Mouse (Mus musculus) macrophage (primary cell): ENCODE measurements around the gene Lrrtm3. TPM values are rescaled to one million over a fixed set of nuclear protein-coding genes. Genes with fewer than 3 reads are reported as not detected.

Experiments
- H3K27ac ChIP-seq: fragments of 350-480 bp; formaldehyde crosslinking; 2 replicates; pipeline ENCODE4 v1.9.0; 2021
- H3K36me3 ChIP-seq: fragments of 350-480 bp; formaldehyde crosslinking; 2 replicates; pipeline ENCODE4 v1.9.0; 2021; ENCODE audit errors: inconsistent target
- H3K4me3 ChIP-seq: fragments of 350-480 bp; formaldehyde crosslinking; 2 replicates; pipeline ENCODE4 v1.9.0; 2021; ENCODE audit errors: inconsistent target
- H3K79me2 ChIP-seq: fragments of 350-480 bp; formaldehyde crosslinking; 2 replicates; pipeline ENCODE4 v1.9.0; 2021; ENCODE audit errors: inconsistent target
- WGBS: methylation state at CpG from one replicate; pipeline ENCODE4 v1.1.7; 2026; ENCODE audit warnings: inconsistent platforms; ENCODE audit not compliant: missing documents; 5-methylcytosine and 5-hydroxymethylcytosine counted together
- polyA plus RNA-seq: library from polyadenylated mRNA; stranded (reverse); fragments of 250-400 nt; gene quantifications from 3 replicates; pipeline ENCODE4 v1.2.4, GENCODE M21; 2018; ENCODE audit warnings: inconsistent platforms

Gene Lrrtm3
- polyA plus RNA-seq, 1 experiment from 2014 or later, result not detected

DNA sequence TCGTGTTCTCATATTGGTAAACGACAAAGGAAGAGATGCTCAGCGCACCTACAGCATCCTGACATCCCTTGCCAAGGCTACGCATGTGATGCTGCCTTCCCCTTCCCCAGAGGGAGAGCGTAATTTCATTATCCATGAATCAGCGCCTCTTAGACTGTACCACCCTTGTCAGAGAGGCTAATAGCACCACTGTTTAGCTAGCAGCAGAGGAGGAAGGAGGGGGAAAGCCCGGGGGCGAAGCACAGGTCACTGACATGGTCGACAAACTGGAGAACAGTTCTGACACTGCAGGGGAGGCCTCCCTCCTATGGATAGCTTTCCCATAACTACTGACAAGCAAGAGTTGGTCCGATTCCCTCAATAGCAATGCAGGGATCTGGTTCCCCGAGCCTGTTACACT, 6.3 kb downstream of the Lrrtm3 start:
- WGBS, result 75% methylated on average over 11 of the region's 11 CpGs

DNA sequence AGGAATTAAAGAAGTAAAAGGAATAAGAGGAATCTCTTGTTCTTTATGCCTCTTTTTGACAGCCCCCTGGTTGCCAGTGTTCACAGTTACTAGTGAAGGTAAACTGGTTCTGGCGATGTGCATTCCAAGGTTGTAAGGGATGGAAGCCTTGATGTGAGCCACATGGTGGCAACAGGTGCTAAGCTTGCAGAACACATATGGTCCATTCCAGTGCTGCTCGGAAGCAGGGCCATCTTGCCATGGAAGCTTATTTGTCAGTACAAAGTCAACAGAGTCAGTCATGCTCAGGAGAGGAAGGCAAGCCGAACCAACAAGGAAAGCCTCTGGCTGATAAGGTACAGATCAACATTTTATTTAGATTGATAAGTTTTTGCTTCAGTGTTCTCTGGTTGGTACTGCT, 7.7 kb downstream of the Lrrtm3 start:
- WGBS, result 94% methylated on average over 3 of the region's 3 CpGs
- no peak overlapping the region for H3K27ac ChIP-seq
- no peak overlapping the region for H3K4me3 ChIP-seq
- no peaks in the 10 kb centered on the region for H3K79me2 ChIP-seq
- H3K36me3 ChIP-seq, result no peaks in the 10 kb centered on the region

More for the DNA sequence above, 6.3 kb downstream of the Lrrtm3 start:
- Histone ChIP-seq H3K4me3 (no peak overlapping the region), H3K27ac (no peak overlapping the region), H3K36me3 (no peaks in the 10 kb centered on the region), H3K79me2 (no peaks in the 10 kb centered on the region)

DNA sequence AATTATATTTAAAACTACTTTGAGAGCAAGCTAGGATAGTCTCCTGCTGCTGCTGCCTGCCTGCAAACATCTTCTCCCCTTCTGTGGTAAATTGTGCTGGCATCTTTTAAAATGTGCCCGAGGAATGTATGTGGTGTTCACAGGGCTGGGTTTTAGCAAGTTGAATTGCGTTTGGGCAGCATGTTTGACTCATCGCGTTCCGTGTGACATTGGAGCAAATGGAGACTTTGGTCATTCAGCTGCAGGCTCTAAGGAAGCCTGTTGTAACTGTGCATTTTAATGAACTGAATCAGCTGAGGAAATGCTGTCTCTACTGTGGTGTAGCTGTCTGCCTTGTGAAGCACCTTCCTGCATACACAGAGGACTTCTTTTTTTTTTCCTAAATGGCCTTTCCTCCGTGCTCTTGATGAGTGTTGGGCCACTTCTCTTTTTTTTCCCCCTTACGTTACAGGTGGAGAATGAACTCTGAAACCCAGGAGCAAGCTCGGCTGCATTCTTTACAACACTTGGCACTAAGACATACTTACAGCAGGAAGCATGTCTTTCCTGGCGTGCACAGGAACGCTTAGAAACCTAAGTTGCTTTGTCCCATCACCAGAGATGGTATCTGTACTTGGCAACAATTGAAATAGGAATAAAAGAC, 13.5 kb downstream of the Lrrtm3 start:
- whole genome bisulfite sequencing, result 23% methylated on average over 10 of the region's 10 CpGs
- Histone ChIP-seq H3K36me3 (no peaks in the 10 kb centered on the region), H3K79me2 (no peaks in the 10 kb centered on the region), H3K27ac (no peak overlapping the region), H3K4me3 (no peak overlapping the region)

- Histone ChIP-seq H3K36me3 (no peaks in the 10 kb centered on the region), H3K4me3 (no peak overlapping the region), H3K79me2 (no peaks in the 10 kb centered on the region), H3K27ac (no peak overlapping the region)
- 57% methylated on average over 5 of the region's 5 CpGs for WGBS
Observed at GRCm38 (mm10) chr10:64075944-64076343, 14.1 kb downstream of the Lrrtm3 start.

DNA sequence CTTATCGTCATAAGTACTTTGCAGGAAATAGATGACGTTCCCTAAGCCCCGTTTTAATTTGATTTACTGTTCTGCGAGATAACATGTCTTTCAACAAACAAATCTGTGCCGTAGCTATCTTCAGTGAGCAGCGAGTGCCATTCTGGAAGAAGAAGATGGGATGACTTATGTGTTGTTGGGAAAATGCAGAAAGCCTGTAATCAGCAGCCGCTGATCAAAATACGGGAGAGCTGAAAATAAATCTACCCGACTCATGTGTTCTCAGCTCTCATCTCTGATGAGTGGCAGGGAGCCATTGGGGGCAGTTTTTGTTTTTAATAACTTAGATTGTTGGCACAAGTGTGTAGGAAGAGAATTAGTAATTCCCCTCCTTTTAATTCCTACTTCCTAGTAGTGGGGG, 26.4 kb downstream of the Lrrtm3 start:
- H3K36me3 ChIP-seq, result no peaks in the 10 kb centered on the region
- WGBS, result 82% methylated on average over 9 of the region's 9 CpGs
- H3K4me3 ChIP-seq, result no peak overlapping the region
- H3K79me2 ChIP-seq, result no peaks in the 10 kb centered on the region
- H3K27ac ChIP-seq, result no peak overlapping the region

DNA sequence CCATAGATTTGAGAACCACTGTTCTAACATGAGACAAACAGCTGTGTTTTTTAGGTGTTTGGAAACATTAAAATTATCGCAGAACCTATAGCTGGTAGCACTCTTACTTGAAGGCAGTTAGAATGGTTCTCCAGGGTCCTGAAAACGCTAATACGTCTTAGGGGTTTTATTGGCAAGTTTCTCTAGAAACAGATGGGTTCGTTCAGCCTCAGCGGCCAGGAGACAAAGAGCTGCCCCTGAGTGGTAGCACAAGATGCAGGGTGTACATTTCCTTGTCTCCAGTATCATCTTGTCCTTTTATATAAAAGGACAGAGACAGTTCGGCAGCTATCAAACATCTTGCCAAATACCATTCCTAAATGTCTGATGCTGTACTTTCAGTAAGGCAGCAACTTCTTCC, 40.1 kb downstream of the Lrrtm3 start:
- Histone ChIP-seq H3K36me3 (no peaks in the 10 kb centered on the region), H3K4me3 (no peak overlapping the region), H3K27ac (no peak overlapping the region), H3K79me2 (no peaks in the 10 kb centered on the region)
- 95% methylated on average over 6 of the region's 6 CpGs for WGBS

GRCm38 (mm10) chr10:64049151-64049550, 40.9 kb downstream of the Lrrtm3 start:
- WGBS, result 31% methylated on average over 6 of the region's 6 CpGs
- Histone ChIP-seq H3K79me2 (no peaks in the 10 kb centered on the region), H3K27ac (no peak overlapping the region), H3K36me3 (no peaks in the 10 kb centered on the region), H3K4me3 (no peak overlapping the region)

- Histone ChIP-seq H3K79me2 (no peaks in the 10 kb centered on the region), H3K36me3 (no peaks in the 10 kb centered on the region), H3K27ac (no peak overlapping the region), H3K4me3 (no peak overlapping the region)
- WGBS, result 69% methylated on average over 11 of the region's 11 CpGs
Observed at GRCm38 (mm10) chr10:64041892-64042291, 48.2 kb downstream of the Lrrtm3 start.

DNA sequence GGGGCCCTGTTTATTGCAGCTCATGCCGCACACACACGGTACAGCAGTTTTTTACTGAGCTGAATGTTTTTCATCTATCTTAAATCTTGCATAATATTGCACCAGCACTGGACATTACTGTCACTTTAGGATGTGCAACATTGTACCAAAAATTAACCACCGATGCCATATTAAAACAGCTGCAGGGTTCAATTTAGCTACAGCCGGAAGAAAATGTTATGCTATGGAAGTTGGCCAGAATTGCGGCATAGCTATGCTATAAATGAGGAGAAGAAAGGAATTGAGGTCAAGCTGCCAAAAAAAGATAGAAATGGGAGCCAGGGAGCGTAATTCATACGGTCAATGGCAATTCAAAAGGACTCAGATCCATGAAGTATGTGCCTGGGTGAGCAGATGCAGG, 48.9 kb downstream of the Lrrtm3 start:
- Histone ChIP-seq H3K36me3 (no peaks in the 10 kb centered on the region), H3K79me2 (no peaks in the 10 kb centered on the region), H3K4me3 (no peak overlapping the region), H3K27ac (no peak overlapping the region)
- 93% methylated on average over 7 of the region's 7 CpGs for WGBS

DNA sequence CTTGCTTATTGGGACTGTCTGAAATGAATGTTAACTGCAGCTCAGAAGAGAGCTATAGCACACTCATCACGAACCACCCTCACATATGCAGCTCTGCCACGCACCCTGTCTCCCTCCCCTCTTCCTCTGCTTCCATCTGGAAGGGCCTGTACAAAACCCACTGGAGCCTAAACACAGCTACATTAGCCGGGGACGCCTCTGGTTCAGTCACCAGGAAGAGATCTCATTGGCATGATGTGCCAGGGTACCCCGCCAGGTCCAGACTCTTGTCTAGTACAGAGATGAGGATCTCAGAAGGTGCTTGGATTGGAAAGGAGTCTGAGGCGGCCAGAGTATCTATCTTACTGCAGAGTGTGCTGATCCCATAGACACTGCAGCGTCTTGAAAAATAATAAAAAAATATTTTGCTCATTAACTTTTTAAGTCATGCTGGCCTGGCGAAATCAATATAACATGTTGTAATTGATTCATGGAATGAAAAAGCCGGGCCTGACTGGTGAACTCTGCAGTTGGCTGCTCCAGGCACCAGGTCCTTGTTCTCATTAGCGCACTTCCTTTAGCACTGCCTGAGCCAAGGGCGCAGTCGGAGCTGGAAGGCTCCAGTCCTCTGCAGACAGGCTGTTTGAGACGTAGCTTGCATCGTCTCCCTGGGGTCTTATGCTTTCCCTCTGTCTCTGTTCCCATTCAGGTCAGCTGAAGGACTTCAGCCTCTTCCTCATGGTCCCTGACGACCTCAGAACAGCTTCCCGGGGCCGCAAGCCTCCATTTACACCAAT, 50.1 kb downstream of the Lrrtm3 start:
- Histone ChIP-seq H3K79me2 (no peaks in the 10 kb centered on the region), H3K27ac (no peak overlapping the region), H3K4me3 (no peak overlapping the region), H3K36me3 (no peaks in the 10 kb centered on the region)
- 89% methylated on average over 17 of the region's 17 CpGs for WGBS

DNA sequence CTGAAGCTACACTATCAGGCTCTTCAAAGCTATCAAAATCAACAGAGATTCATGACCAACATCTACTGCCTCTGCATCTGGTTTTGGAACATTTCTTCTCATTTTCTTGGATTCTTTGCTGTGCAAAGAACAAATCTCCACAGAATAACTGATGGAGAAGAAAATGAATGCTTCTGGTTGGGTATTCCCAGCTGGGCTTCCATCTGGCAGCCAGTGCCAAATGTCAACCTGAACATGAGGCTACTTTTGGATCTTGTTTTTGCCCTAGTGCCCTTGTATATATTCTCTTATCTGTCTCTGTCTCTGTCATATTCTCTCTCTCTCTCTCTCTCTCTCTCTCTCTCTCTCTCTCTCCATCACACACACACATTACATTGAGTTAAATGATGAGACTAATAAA, 59.2 kb downstream of the Lrrtm3 start:
- no peaks in the 10 kb centered on the region for H3K36me3 ChIP-seq
- H3K79me2 ChIP-seq, result no peaks in the 10 kb centered on the region
- H3K4me3 ChIP-seq, result no peak overlapping the region
- no peak overlapping the region for H3K27ac ChIP-seq

DNA sequence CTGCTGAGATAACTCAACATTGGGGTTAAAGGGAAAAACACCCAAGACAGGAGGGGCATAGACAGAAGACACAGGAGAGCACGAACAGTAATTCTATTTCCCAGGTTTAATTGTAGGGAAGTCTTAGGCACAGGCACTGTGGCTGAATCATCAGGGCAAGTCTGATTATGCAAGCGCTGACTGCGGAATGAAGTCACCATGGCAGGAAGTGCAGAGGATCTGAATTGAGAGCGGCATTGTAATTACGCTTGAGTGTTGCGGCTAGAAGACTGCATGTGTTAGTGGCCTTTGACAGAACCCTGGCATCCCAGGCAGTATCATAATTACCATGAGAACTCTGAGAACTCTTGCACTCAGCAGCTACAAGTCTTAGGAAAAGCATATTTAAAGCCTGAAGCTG, 66.7 kb downstream of the Lrrtm3 start:
- no peak overlapping the region for H3K4me3 ChIP-seq
- no peaks in the 10 kb centered on the region for H3K36me3 ChIP-seq
- no peak overlapping the region for H3K27ac ChIP-seq
- WGBS, result 70% methylated on average over 6 of the region's 6 CpGs
- H3K79me2 ChIP-seq, result no peaks in the 10 kb centered on the region

- WGBS, result 75% methylated on average over 1 of the region's 1 CpGs
- H3K4me3 ChIP-seq, result no peak overlapping the region
- no peaks in the 10 kb centered on the region for H3K79me2 ChIP-seq
- H3K27ac ChIP-seq, result no peak overlapping the region
- H3K36me3 ChIP-seq, result no peaks in the 10 kb centered on the region
Observed at GRCm38 (mm10) chr10:64020347-64020746, 69.7 kb downstream of the Lrrtm3 start.

GRCm38 (mm10) chr10:64001996-64002395, 88.1 kb downstream of the Lrrtm3 start:
- H3K79me2 ChIP-seq, result no peaks in the 10 kb centered on the region
- WGBS, result 79% methylated on average over 9 of the region's 9 CpGs
- no peak overlapping the region for H3K27ac ChIP-seq
- H3K36me3 ChIP-seq, result no peaks in the 10 kb centered on the region
- no peak overlapping the region for H3K4me3 ChIP-seq

GRCm38 (mm10) chr10:64001531-64001930, 88.5 kb downstream of the Lrrtm3 start:
- Histone ChIP-seq H3K36me3 (no peaks in the 10 kb centered on the region), H3K79me2 (no peaks in the 10 kb centered on the region), H3K4me3 (no peak overlapping the region), H3K27ac (no peak overlapping the region)
- 71% methylated on average over 6 of the region's 6 CpGs for WGBS
